Mouse (Mus musculus): ENCODE measurements around the gene Gm3409. TPM values are rescaled to one million over a fixed set of nuclear protein-coding genes. Genes with fewer than 3 reads are reported as not detected.

The Gm3409 gene
- total RNA-seq (2023), result not detected

DNA sequence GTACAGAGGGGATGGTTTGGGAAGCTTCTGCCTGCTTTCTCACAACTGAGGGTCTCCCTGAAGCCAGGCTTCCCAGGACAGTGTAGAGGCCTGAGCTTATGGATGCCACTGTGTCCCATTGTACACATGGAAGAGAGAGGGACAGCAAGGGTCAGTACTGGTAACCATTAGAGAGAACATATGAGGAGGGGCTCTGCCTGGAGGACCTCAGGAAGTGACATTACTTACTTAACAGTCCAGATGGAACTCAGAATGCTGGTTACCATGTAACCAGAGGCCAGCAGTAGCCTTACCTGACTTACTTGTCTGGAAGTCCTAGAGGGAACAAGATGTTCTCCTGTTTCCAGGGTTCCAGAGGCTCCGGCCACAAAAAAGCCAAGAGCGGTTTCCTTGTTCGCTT is at the start of gene Gm3409:
TSS of gene Gm3409 (plus strand) at position 301 of the 400 bp plus-strand sequence.

DNA sequence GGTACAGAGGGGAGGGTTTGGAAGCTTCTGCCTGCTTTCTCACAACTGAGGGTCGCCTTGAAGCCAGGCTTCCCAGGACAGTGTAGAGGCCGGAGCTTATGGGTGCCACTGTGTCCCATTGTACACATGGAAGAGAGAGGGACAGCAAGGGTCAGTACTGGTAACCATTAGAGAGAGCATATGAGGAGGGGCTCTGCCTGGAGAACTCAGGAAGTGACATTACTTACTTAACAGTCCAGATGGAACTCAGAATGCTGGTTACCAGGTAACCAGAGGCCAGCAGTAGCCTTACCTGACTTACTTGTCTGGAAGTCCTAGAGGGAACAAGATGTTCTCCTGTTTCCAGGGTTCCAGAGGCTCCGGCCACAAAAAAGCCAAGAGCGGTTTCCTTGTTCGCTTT is 46.4 kb upstream of the Gm3409 start, which contains the start of gene Gm6370:
TSS of gene Gm6370 (plus strand) at position 301 of the 400 bp plus-strand sequence.

DNA sequence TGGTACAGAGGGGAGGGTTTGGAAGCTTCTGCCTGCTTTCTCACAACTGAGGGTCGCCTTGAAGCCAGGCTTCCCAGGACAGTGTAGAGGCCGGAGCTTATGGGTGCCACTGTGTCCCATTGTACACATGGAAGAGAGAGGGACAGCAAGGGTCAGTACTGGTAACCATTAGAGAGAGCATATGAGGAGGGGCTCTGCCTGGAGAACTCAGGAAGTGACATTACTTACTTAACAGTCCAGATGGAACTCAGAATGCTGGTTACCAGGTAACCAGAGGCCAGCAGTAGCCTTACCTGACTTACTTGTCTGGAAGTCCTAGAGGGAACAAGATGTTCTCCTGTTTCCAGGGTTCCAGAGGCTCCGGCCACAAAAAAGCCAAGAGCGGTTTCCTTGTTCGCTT is 35.3 kb upstream of the Gm3409 start, which contains the start of gene 4930449I24Rik:
TSS of gene 4930449I24Rik (plus strand) at position 301 of the 400 bp plus-strand sequence.

DNA sequence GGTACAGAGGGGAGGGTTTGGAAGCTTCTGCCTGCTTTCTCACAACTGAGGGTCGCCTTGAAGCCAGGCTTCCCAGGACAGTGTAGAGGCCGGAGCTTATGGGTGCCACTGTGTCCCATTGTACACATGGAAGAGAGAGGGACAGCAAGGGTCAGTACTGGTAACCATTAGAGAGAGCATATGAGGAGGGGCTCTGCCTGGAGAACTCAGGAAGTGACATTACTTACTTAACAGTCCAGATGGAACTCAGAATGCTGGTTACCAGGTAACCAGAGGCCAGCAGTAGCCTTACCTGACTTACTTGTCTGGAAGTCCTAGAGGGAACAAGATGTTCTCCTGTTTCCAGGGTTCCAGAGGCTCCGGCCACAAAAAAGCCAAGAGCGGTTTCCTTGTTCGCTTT is 23.6 kb upstream of the Gm3409 start, which contains the start of gene Gm3402:
TSS of gene Gm3402 (plus strand) at position 301 of the 400 bp plus-strand sequence.

DNA sequence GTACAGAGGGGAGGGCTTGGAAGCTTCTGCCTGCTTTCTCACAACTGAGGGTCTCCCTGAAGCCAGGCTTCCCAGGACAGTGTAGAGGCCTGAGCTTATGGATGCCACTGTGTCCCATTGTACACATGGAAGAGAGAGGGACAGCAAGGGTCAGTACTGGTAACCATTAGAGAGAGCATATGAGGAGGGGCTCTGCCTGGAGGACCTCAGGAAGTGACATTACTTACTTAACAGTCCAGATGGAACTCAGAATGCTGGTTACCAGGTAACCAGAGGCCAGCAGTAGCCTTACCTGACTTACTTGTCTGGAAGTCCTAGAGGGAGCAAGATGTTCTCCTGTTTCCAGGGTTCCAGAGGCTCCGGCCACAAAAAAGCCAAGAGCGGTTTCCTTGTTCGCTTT is 11.9 kb upstream of the Gm3409 start, which contains the start of gene Gm3404:
TSS of gene Gm3404 (plus strand) at position 301 of the 400 bp plus-strand sequence.

DNA sequence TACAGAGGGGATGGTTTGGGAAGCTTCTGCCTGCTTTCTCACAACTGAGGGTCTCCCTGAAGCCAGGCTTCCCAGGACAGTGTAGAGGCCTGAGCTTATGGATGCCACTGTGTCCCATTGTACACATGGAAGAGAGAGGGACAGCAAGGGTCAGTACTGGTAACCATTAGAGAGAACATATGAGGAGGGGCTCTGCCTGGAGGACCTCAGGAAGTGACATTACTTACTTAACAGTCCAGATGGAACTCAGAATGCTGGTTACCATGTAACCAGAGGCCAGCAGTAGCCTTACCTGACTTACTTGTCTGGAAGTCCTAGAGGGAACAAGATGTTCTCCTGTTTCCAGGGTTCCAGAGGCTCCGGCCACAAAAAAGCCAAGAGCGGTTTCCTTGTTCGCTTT is 18.4 kb downstream of the Gm3409 start, which contains the start of gene Gm3415:
TSS of gene Gm3415 (plus strand) at position 301 of the 400 bp plus-strand sequence.

DNA sequence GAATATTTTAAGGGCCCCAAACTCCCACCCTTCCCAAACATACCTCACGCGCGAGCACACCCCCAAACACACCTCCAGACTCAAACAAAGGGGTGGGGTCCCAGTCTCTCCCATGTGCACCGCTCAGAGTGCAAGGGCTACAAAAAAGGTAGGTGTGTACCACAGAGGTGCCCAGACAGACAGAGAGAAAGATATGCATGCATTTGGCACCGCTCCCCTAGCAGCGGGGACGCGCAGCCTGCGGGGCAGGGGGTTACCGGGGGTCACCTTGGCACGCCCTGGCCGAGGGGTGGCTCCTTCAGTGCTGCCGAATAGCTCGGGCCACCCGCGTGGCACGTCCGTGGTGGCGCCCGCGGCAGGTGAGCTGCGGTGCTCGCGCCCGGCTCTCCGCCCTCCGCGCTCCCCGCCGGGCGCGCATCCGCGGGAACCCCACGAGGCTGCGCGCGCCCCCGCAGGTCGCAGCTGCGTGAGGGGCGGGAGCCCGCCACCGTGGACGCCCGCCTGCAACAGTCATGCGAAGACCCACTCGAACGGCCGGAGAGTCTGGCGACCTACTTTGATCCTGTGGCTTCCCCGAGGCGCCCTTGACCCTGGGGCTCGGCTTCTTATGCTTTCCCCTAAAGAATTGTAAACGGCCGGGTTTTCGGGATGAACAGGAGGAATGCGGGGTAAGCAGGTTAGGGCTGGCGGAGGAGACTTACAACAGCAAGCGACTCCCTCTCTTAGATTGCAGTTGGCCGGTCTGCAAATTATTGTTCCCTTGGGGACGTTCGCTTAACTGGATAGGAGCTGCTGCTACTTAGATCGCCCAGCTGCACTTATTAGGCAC is 47.2 kb downstream of the Gm3409 start, which contains the start of gene Gpr12:
TSS of gene Gpr12 (minus strand) at position 762 of the 829 bp plus-strand sequence.

Other genes with a start within 250 kb of the Gm3409 start
- gene Wasf3, start 152.7 kb upstream of the Gm3409 start, total RNA-seq (2023), result not detected
- gene Gm6408, start 55.7 kb upstream of the Gm3409 start, total RNA-seq (2023), result not detected
- gene Gm6370, start 46.3 kb upstream of the Gm3409 start, total RNA-seq (2023), result not detected
- gene 4930449I24Rik, start 35.2 kb upstream of the Gm3409 start, total RNA-seq (2023), result not detected
- gene Gm3402, start 23.5 kb upstream of the Gm3409 start, total RNA-seq (2023), result not detected
- gene Gm3404, start 11.8 kb upstream of the Gm3409 start, total RNA-seq (2023), result not detected
- gene Gm3415, start 18.5 kb downstream of the Gm3409 start, total RNA-seq (2023), result not detected
- gene Gpr12, start 47.6 kb downstream of the Gm3409 start, total RNA-seq (2023), result under 1 TPM in 1 of 2 experiments, not detected in 1; 0.22 TPM

Data from neutrophil, adult 59 days (primary cell).